Mouse (Mus musculus) midbrain, embryonic 13.5 days (tissue): ENCODE measurements at regions not wholly inside any gene's neighbourhood (a gene's known extent, or its start where the extent isn't known, plus 50 kb on each side); places are given as distances from the start of the nearest gene placed in this dataset.
"Not testable (repeated sequence)": the region's sequence is repeated elsewhere in the genome, so short reads cannot be mapped to it uniquely, and the experiment has no call there.

Experiments
- ATAC-seq: fragments of 200-750 bp; cut with Nextera tagmentation; 2 replicates; pipeline ENCODE4 v1.8.0; 2017; ENCODE audit warnings: mild to moderate bottlenecking, moderate TSS enrichment, moderate library complexity
- H3K27ac ChIP-seq: fragments of 300-500 bp; sonication (generic); 2 replicates; pipeline ENCODE4 v1.5.1; 2015; ENCODE audit warnings: inconsistent platforms, mild to moderate bottlenecking, moderate library complexity
- H3K27me3 ChIP-seq: fragments of 300-500 bp; sonication (generic); 2 replicates; pipeline ENCODE4 v1.6.1; 2015; ENCODE audit warnings: mild to moderate bottlenecking, inconsistent platforms
- H3K36me3 ChIP-seq: fragments of 300-500 bp; sonication (generic); 2 replicates; pipeline ENCODE4 v1.6.1; 2015; ENCODE audit warnings: mild to moderate bottlenecking, inconsistent platforms
- H3K4me1 ChIP-seq: fragments of 300-500 bp; sonication (generic); replicated peaks from 2 replicates; pipeline ENCODE4 v1.6.1; 2015; ENCODE audit warnings: inconsistent platforms
- H3K4me2 ChIP-seq: fragments of 300-500 bp; sonication (generic); replicated peaks from 2 replicates; pipeline ENCODE4 v1.6.1; 2015; ENCODE audit warnings: moderate library complexity, mild to moderate bottlenecking, inconsistent platforms
- H3K4me3 ChIP-seq: fragments of 300-500 bp; sonication (generic); replicated peaks from 2 replicates; pipeline ENCODE4 v1.5.1; 2015; ENCODE audit warnings: mild to moderate bottlenecking, inconsistent platforms
- H3K9ac ChIP-seq: fragments of 300-500 bp; sonication (generic); replicated peaks from 2 replicates; pipeline ENCODE4 v1.6.1; 2015; ENCODE audit warnings: mild to moderate bottlenecking, inconsistent platforms
- H3K9me3 ChIP-seq: fragments of 300-500 bp; sonication (generic); 2 replicates; pipeline ENCODE4 v1.6.1; 2016; ENCODE audit warnings: mild to moderate bottlenecking, inconsistent platforms
- WGBS: fragments of 180-500 bp; shearing (Covaris S2); methylation state at CpG from one replicate; pipeline ENCODE4 v1.1.7; 2015; 5-methylcytosine and 5-hydroxymethylcytosine counted together

DNA sequence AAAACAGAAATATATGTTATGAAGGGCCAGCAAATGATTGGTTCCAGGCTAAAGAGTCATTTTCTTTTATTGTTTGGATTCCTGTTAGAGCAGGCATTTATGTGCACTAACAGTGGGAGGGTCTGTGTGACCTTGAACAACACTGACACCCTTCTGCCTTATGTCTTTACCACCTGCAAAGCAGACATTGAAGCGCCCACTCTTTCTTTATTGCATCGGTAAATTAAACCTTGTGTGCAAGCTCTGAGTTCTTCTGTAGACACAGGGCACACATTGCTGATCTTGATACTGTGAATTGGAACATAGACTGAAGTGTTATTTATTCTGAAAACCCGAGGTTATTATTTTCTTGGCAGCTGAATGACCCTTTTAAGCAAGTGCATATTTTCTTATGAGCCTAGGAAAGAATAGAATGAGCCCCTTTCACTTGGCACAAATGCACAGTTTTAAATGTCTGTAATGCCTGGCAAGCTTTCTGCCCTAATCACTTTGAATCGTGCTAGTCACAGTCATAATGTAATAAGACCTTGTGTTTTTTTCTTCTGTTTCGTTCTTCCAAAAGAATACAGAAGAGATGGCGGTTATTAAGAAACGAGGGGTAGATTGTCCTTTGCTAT lies 125.1 kb upstream of the Cobl start:
- H3K36me3 ChIP-seq: no peaks in the 10 kb centered on the region
- H3K4me3 ChIP-seq: no peak overlapping the region
- H3K4me1 ChIP-seq: no peaks in the 10 kb centered on the region
- no peak overlapping the region for H3K9ac ChIP-seq
- 0 out of 2 replicates have a peak, but pooled peaks cover 3% of the 10 kb centered on the region for H3K9me3 ChIP-seq
- no peaks in the 10 kb centered on the region for H3K27me3 ChIP-seq
- H3K4me2 ChIP-seq: no peak overlapping the region
- ATAC-seq: no peak
- no peak overlapping the region for H3K27ac ChIP-seq
- WGBS: 71% methylated on average over 7 of the region's 7 CpGs

DNA sequence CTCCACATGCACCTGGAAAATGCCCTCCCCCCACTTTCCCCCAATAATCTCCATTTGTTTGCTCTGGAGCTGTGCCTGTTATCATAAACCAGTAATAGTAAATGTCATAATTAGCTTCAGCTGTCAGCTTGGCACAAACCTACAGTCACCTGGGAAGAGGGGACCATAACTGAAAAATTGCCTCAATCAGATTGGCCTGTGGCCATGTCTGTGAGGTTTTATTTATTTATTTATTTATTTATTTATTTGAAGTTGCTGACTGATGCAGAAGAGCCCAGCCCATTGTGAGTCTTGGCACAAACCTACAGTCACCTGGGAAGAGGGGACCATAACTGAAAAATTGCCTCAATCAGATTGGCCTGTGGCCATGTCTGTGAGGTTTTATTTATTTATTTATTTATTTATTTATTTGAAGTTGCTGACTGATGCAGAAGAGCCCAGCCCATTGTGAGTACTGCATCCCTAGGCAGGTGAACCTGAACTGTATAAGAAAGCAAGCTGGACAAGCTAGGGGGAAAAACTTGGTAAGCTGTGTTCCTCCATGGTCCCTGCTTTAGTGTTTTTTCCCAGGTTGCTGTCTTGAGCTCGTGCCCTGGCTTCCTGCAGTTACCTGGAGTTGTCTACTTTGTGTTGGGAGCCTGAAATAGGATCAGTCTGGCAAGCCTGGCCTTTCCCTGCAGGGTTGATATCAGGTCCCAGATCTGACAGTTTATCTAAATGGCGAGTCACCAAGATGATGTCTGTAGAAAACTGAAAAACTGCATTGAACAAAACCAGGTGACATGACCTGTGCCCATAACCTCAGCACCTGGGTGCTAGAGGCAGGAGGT lies 120.3 kb upstream of the Cobl start:
- H3K36me3 ChIP-seq, H3K9ac ChIP-seq: not testable (repeated sequence)
- 85% methylated on average over 2 of the region's 2 CpGs for WGBS

GRCm38 (mm10) chr11:12578999-12579576 lies 114.3 kb upstream of the Cobl start:
- Histone ChIP-seq H3K27ac (no peak overlapping the region), H3K4me2 (0 out of 2 replicates have a peak overlapping the region, but pooled peaks have one; percentile 13), H3K9me3 (no peaks in the 10 kb centered on the region), H3K36me3 (no peaks in the 10 kb centered on the region), H3K4me3 (no peak overlapping the region), H3K9ac (0 out of 2 replicates have a peak overlapping the region, but pooled peaks have one; percentile 36), H3K27me3 (no peaks in the 10 kb centered on the region), H3K4me1 (peaks cover 3% of the 10 kb centered on the region; the same call in 1 of the 2 replicates)
- 38% methylated on average over 14 of the region's 14 CpGs for WGBS
- ATAC-seq: peak; percentile 65

More for the DNA sequence above, 120.3 kb upstream of the Cobl start:
- not testable (repeated sequence) for H3K4me2 ChIP-seq, H3K9me3 ChIP-seq, H3K27ac ChIP-seq, H3K4me1 ChIP-seq, H3K4me3 ChIP-seq, H3K27me3 ChIP-seq
- ATAC-seq: 0 out of 2 replicates have a peak, but pooled peaks have one; percentile 19

DNA sequence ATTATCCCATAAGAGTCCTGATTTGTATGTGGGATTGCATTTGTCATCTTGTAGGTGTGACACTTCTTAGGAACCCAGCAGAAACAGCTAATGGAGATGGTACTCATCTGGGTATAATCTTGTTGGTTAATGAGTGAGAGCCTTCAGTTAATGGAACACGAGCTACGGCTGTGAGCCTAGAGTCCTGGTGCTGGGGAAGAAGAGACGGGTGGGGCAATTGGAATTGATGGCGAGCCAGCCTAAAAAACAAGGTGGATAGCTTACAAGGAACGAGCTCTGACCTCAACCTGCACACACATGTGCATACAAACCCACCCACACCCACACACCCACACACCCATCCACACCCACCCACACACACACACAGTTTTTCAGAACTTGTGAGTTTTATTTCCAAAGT lies 94.9 kb upstream of the Cobl start:
- H3K4me1 ChIP-seq: no peaks in the 10 kb centered on the region
- no peak overlapping the region for H3K27ac ChIP-seq
- WGBS: 80% methylated on average over 5 of the region's 5 CpGs
- H3K9ac ChIP-seq: no peak overlapping the region
- no peak overlapping the region for H3K4me3 ChIP-seq
- no peak overlapping the region for H3K4me2 ChIP-seq
- H3K27me3 ChIP-seq: no peaks in the 10 kb centered on the region
- H3K36me3 ChIP-seq: no peaks in the 10 kb centered on the region
- no peaks in the 10 kb centered on the region for H3K9me3 ChIP-seq
- ATAC-seq: peak; percentile 62

GRCm38 (mm10) chr11:12558995-12559633 lies 94.4 kb upstream of the Cobl start:
- WGBS: 16% methylated on average over 1 of the region's 1 CpGs
- H3K4me2 ChIP-seq: no peak overlapping the region
- H3K9ac ChIP-seq: no peak overlapping the region
- peak; percentile 92 for ATAC-seq
- no peaks in the 10 kb centered on the region for H3K9me3 ChIP-seq
- no peaks in the 10 kb centered on the region for H3K36me3 ChIP-seq
- H3K4me1 ChIP-seq: no peaks in the 10 kb centered on the region
- no peak overlapping the region for H3K4me3 ChIP-seq
- no peaks in the 10 kb centered on the region for H3K27me3 ChIP-seq
- no peak overlapping the region for H3K27ac ChIP-seq

- WGBS: 75% methylated on average over 8 of the region's 8 CpGs
Observed at GRCm38 (mm10) chr11:12558176-12558575, 93.4 kb upstream of the Cobl start.

DNA sequence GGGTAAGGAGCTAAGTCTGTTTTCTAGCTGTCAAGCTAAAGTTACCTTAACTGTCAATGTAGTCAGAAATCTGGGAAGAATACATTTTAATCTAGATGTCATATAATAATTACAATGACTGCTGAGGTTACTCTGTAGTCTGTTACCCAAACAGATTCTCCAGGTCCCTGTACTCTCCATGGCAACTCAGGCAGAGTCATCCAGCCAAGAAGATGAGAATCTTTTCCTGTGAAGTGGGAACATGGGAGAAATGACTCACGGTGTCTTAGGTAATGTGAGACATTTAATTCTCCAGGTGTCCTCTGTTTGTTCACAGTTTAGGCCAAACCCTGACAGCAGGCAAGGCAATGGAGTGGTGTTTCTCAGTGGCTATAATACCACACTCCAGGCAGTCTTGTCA lies 81.0 kb upstream of the Cobl start:
- no peaks in the 10 kb centered on the region; the same call in 1 of the 2 replicates for H3K27me3 ChIP-seq
- no peak overlapping the region for H3K4me3 ChIP-seq
- ATAC-seq: no peak
- no peaks in the 10 kb centered on the region for H3K36me3 ChIP-seq
- no peak overlapping the region for H3K4me2 ChIP-seq
- H3K4me1 ChIP-seq: no peaks in the 10 kb centered on the region
- no peak overlapping the region for H3K27ac ChIP-seq
- H3K9me3 ChIP-seq: no peaks in the 10 kb centered on the region
- WGBS: 75% methylated on average over 1 of the region's 1 CpGs
- no peak overlapping the region for H3K9ac ChIP-seq

More at GRCm38 (mm10) chr11:12558176-12558575, 93.4 kb upstream of the Cobl start:
- Histone ChIP-seq H3K4me2 (no peak overlapping the region), H3K4me1 (no peaks in the 10 kb centered on the region), H3K9ac (no peak overlapping the region), H3K4me3 (no peak overlapping the region), H3K9me3 (no peaks in the 10 kb centered on the region), H3K36me3 (no peaks in the 10 kb centered on the region), H3K27ac (no peak overlapping the region), H3K27me3 (no peaks in the 10 kb centered on the region)
- ATAC-seq: no peak

DNA sequence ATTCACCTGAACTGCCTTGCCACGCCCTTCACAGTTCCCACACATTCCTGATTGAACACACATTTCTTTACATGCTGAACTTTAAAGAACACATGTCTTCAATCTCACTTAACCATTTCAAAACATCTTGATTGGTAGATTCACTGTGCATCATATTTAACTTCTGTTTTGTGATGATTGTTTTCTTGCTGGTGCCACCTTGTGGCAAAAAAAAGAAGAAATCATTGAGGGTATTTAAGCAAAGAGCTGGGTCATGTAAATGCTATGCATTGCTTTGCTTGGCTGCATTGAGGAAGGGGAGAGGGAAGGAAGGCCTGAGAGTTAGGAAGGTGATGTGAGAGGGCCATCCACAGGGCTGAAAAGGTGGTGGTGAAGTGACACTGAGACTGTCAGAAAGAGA lies 78.3 kb upstream of the Cobl start:
- H3K4me3 ChIP-seq: no peak overlapping the region
- H3K9ac ChIP-seq: no peak overlapping the region
- ATAC-seq: no peak
- H3K36me3 ChIP-seq: no peaks in the 10 kb centered on the region
- no peak overlapping the region for H3K27ac ChIP-seq
- H3K9me3 ChIP-seq: no peaks in the 10 kb centered on the region
- no peak overlapping the region for H3K4me2 ChIP-seq
- H3K27me3 ChIP-seq: no peaks in the 10 kb centered on the region; the same call in 1 of the 2 replicates
- 81% methylated on average over 1 of the region's 1 CpGs for WGBS
- no peaks in the 10 kb centered on the region for H3K4me1 ChIP-seq

DNA sequence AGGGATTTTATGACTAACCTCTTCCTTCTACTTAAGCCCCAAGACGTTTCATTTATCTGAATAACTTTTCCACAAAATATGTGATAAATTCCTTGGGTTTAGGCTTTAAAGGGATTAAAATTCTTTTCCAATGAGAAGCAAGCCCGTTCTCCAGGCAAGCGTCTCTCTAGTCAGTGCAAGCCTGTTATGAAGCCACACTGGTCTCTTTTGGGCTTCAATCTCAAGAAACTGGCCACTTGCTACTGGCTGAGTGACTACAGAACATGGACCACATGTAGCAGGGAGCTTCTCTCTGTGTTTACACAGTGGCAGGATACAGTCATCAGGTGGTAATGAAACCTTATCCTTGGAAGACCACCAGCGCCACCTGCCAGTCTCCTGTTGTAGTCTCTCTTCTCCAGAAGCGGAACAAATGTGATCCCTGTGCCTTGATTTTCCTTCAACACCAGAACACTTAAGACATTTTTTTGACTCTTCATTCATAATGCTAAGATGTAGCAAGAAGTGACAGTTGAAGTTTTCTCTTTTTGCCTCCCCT lies 75.6 kb upstream of the Cobl start:
- H3K9me3 ChIP-seq: no peaks in the 10 kb centered on the region
- no peaks in the 10 kb centered on the region; the same call in 1 of the 2 replicates for H3K27me3 ChIP-seq
- H3K4me3 ChIP-seq: no peak overlapping the region
- WGBS: 41% methylated on average over 5 of the region's 5 CpGs
- no peak overlapping the region for H3K9ac ChIP-seq
- H3K36me3 ChIP-seq: no peaks in the 10 kb centered on the region
- no peak overlapping the region for H3K4me2 ChIP-seq
- H3K4me1 ChIP-seq: no peaks in the 10 kb centered on the region
- no peak overlapping the region for H3K27ac ChIP-seq
- 0 out of 2 replicates have a peak, but pooled peaks have one; percentile 17 for ATAC-seq

DNA sequence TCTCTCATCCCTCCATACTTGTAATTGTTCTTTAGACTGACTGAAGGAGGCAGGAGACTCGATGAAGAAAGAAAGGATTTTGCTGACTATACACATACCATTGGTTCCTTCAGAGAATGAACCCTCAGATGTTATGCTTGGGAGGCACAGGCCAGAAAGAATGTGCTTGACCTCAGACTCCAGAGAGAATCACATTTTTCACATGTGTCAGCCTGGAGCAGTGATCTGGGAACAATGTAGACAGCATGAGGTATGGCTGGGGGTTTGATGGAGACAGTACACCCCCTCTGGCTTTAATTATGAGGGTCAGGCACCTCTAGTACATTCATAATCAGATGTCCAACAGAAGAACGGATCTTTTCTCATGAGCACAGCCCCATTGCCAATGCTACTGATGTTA lies 70.3 kb upstream of the Cobl start:
- 0 out of 2 replicates have a peak, but pooled peaks cover 4% of the 10 kb centered on the region for H3K27me3 ChIP-seq
- H3K9ac ChIP-seq: no peak overlapping the region
- ATAC-seq: no peak
- H3K4me1 ChIP-seq: peaks cover 8% of the 10 kb centered on the region
- H3K9me3 ChIP-seq: no peaks in the 10 kb centered on the region
- H3K4me2 ChIP-seq: no peak overlapping the region
- H3K36me3 ChIP-seq: no peaks in the 10 kb centered on the region
- no peak overlapping the region for H3K4me3 ChIP-seq
- WGBS: 53% methylated on average over 2 of the region's 2 CpGs
- H3K27ac ChIP-seq: no peak overlapping the region

GRCm38 (mm10) chr11:12532288-12532687 lies 67.5 kb upstream of the Cobl start:
- Histone ChIP-seq H3K9me3 (no peaks in the 10 kb centered on the region), H3K36me3 (no peaks in the 10 kb centered on the region), H3K9ac (no peak overlapping the region), H3K27ac (no peak overlapping the region), H3K4me2 (peak overlapping the region; percentile 25; the same call in 1 of the 2 replicates), H3K4me3 (no peak overlapping the region), H3K4me1 (peaks cover 8% of the 10 kb centered on the region), H3K27me3 (0 out of 2 replicates have a peak, but pooled peaks cover 4% of the 10 kb centered on the region)
- WGBS: 7% methylated on average over 3 of the region's 3 CpGs
- peak; percentile 100 for ATAC-seq
